Mouse (Mus musculus) CH12.LX (cell line): ENCODE measurements around the gene Metap2. TPM values are rescaled to one million over a fixed set of nuclear protein-coding genes. Genes with fewer than 3 reads are reported as not detected.

ENCODE experiments used
- DNase-seq: peaks from one replicate; pipeline ENCODE4 v3.0.0-alpha.2; 2013; ENCODE audit errors: extremely low read depth
- H3K27ac ChIP-seq: 2 replicates; pipeline ENCODE4 v1.5.1; 2012; ENCODE audit warnings: low read depth, mild to moderate bottlenecking, control low read depth, moderate library complexity; ENCODE audit not compliant: insufficient read depth
- H3K27me3 ChIP-seq: replicated peaks from 2 replicates; pipeline ENCODE3; 2012; ENCODE audit warnings: inconsistent platforms
- H3K36me3 ChIP-seq, 2 experiments: replicated peaks in 1 of 2; 2 replicates each; pipeline versions ENCODE3 to v1.6.1; 2012; ENCODE audit warnings: inconsistent platforms in 1 of 2, low read length in 1 of 2, mild to moderate bottlenecking in 1 of 2, mixed read lengths in 1 of 2, moderate library complexity in 1 of 2; ENCODE audit not compliant: control insufficient read depth in 1 of 2, insufficient read depth in 1 of 2
- H3K4me1 ChIP-seq, 2 experiments: 2 replicates each; pipeline ENCODE4 v1.6.1; 2012; ENCODE audit warnings: inconsistent platforms in 1 of 2, moderate library complexity in 1 of 2; ENCODE audit not compliant: insufficient read depth in 2 of 2, control insufficient read depth in 1 of 2
- H3K4me2 ChIP-seq: 2 replicates; pipeline ENCODE4 v1.6.1; 2012; ENCODE audit warnings: low read depth, mild to moderate bottlenecking, control low read depth; ENCODE audit not compliant: poor library complexity, insufficient read depth, severe bottlenecking
- H3K4me3 ChIP-seq, 3 experiments: fragments of 150-350 bp in 1 of 3; sonication (generic) in 1 of 3; replicated peaks in 1 of 3; 2 replicates each; pipeline versions ENCODE3 to v1.5.1; 2011 to 2012; ENCODE audit warnings: low read depth in 2 of 3, low read length in 2 of 3, mild to moderate bottlenecking in 2 of 3, moderate library complexity in 2 of 3, control low read depth in 1 of 3, improper control_type of control experiment in 1 of 3, inconsistent platforms in 1 of 3, mixed read lengths in 1 of 3; ENCODE audit not compliant: poor library complexity in 1 of 3
- H3K79me2 ChIP-seq: replicated peaks from 2 replicates; pipeline ENCODE4 v1.6.1; 2012; ENCODE audit warnings: mild to moderate bottlenecking, moderate library complexity; ENCODE audit not compliant: control insufficient read depth, poor library complexity, insufficient read depth, severe bottlenecking; ENCODE audit errors: extremely low read depth
- H3K9ac ChIP-seq: 2 replicates; pipeline ENCODE4 v1.6.1; 2012; ENCODE audit warnings: low read depth, mild to moderate bottlenecking, control low read depth, moderate library complexity; ENCODE audit not compliant: insufficient read depth
- H3K9me3 ChIP-seq: replicated peaks from 2 replicates; pipeline ENCODE3; 2012; ENCODE audit warnings: low read length, inconsistent platforms, mixed read lengths
- CHD2 ChIP-seq: IDR thresholded peaks from 2 replicates; pipeline ENCODE4 v1.6.1; 2011; ENCODE audit warnings: low read length, improper control_type of control experiment
- E2F4 ChIP-seq: IDR thresholded peaks from 2 replicates; pipeline ENCODE4 v1.6.1; 2011; ENCODE audit warnings: low read depth, low read length, improper control_type of control experiment; ENCODE audit not compliant: insufficient replicate concordance
- ELF1 ChIP-seq: IDR thresholded peaks from 2 replicates; pipeline ENCODE4 v1.6.1; 2014; ENCODE audit warnings: low read depth, mild to moderate bottlenecking, inconsistent platforms, low read length, improper control_type of control experiment
- GABPA ChIP-seq: IDR thresholded peaks from 2 replicates; pipeline ENCODE4 v1.6.1; 2012; ENCODE audit warnings: low read depth, low read length, improper control_type of control experiment, inconsistent platforms; ENCODE audit not compliant: insufficient replicate concordance
- JUN ChIP-seq: IDR thresholded peaks from 2 replicates; pipeline ENCODE4 v1.6.1; 2011; ENCODE audit warnings: low read depth, mild to moderate bottlenecking, low read length, improper control_type of control experiment, moderate library complexity; ENCODE audit not compliant: insufficient read depth
- KAT2A ChIP-seq: IDR thresholded peaks from 2 replicates; pipeline ENCODE4 v1.6.1; 2012; ENCODE audit warnings: low read length, improper control_type of control experiment, inconsistent platforms; ENCODE audit not compliant: insufficient replicate concordance
- MAFK ChIP-seq: IDR thresholded peaks from 2 replicates; pipeline ENCODE4 v1.6.1; 2011; ENCODE audit warnings: low read length, improper control_type of control experiment; ENCODE audit not compliant: insufficient replicate concordance
- MAX ChIP-seq: IDR thresholded peaks from 2 replicates; pipeline ENCODE4 v1.6.1; 2011; ENCODE audit warnings: low read length, improper control_type of control experiment
- MAZ ChIP-seq: IDR thresholded peaks from 2 replicates; pipeline ENCODE4 v1.6.1; 2012; ENCODE audit warnings: low read depth, mild to moderate bottlenecking, inconsistent platforms, low read length, improper control_type of control experiment, moderate library complexity
- PAX5 ChIP-seq: IDR thresholded peaks from 2 replicates; pipeline ENCODE4 v1.6.1; 2012; ENCODE audit warnings: low read length, inconsistent platforms, mixed read lengths
- POLR2AphosphoS2 ChIP-seq: IDR thresholded peaks from 2 replicates; pipeline ENCODE4 v1.6.1; 2011; ENCODE audit warnings: low read depth, low read length, improper control_type of control experiment
- SIN3A ChIP-seq: IDR thresholded peaks from 2 replicates; pipeline ENCODE4 v1.6.1; 2012; ENCODE audit warnings: low read length, improper control_type of control experiment, inconsistent platforms
- TCF12 ChIP-seq: IDR thresholded peaks from 2 replicates; pipeline ENCODE4 v1.6.1; 2014; ENCODE audit warnings: low read depth, mild to moderate bottlenecking, inconsistent platforms, low read length, improper control_type of control experiment
- UBTF ChIP-seq: IDR thresholded peaks from 2 replicates; pipeline ENCODE4 v1.6.1; 2012; ENCODE audit warnings: low read depth, mild to moderate bottlenecking, inconsistent platforms, low read length, improper control_type of control experiment, moderate library complexity
- USF1 ChIP-seq: IDR thresholded peaks from 2 replicates; pipeline ENCODE4 v1.6.1; 2014; ENCODE audit warnings: low read depth, mild to moderate bottlenecking, inconsistent platforms, low read length, improper control_type of control experiment
- USF2 ChIP-seq: conservative IDR thresholded peaks from 2 replicates; pipeline ENCODE4 v1.6.1; 2011; ENCODE audit warnings: low read depth, low read length, improper control_type of control experiment
- ZNF384 ChIP-seq: IDR thresholded peaks from 2 replicates; pipeline ENCODE4 v1.6.1; 2012; ENCODE audit warnings: low read depth, low read length, improper control_type of control experiment, inconsistent platforms
- dilution Hi-C: fragments of 300-500 bp; cut with MboI; formaldehyde crosslinking; loops from 2 replicates; pipeline ENCODE4 v1.14.3; 2020; ENCODE audit warnings: low sequenced_read_pairs; ENCODE audit not compliant: extremely low pct_unique_long_range_greater_than_20kb, extremely low pct_ligation_motif_present
- in situ Hi-C: fragments of 300-500 bp; cut with MboI; formaldehyde crosslinking; loops from 3 replicates; pipeline ENCODE4 v1.14.3; 2019; ENCODE audit warnings: low sequenced_read_pairs, low pct_ligation_motif_present, low pct_unique_long_range_greater_than_20kb, mixed read lengths
- polyA plus RNA-seq: library from polyadenylated mRNA; unstranded; fragments of >175 nt; gene quantifications from 2 replicates; pipeline ENCODE4 v1.2.1, GENCODE M21; 2012; ENCODE audit warnings: low read depth; ENCODE audit not compliant: insufficient read length
- total RNA-seq, 2 experiments: library from RNA; depleted of rRNA; stranded (reverse); fragments of 300-350 nt in 1 of 2; fragments of >200 nt in 1 of 2; gene quantifications; 2 replicates each; pipeline ENCODE4 v1.2.3; 2012 to 2014

The Metap2 gene
- total and polyA plus RNA-seq, 3 experiments = 183 to 710 (median 211) TPM

DNA sequence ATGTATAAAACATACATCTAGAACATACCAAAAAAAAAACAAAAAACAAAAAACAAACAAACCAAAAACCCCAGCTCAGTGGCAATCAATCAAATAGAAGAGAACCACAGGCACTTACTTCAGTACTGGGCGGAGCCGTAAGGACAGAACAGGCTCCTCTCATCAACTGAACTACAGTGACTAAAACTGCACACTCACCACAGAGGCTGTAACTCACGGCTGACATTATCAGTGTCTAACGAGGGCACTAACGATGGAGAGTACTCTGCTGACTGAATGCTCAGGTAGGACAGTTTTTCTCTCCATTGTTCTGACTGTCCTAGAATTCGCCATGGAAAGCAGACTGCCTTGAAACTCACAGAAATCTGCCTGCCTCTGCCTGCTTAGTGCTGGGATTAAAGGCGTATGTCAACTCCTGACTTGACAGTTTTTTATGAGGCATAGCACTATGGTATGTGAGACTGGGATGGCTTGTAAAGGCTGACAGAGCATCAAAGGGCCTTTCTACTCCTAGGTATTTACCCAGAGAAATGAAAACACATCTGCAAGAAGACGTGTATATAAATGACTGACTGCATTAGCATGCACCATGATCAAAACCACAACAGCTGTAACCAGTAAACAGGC, 14.0 kb downstream of the Metap2 start:
- Histone ChIP-seq H3K27me3 (no peaks in the 10 kb centered on the region), H3K9me3 (no peaks in the 10 kb centered on the region), H3K4me3 (no peak overlapping the region), H3K27ac (no peak overlapping the region), H3K4me1 (peaks cover 12 to 49% of the 10 kb centered on the region in 2 experiments), H3K4me2 (no peak overlapping the region), H3K9ac (no peak overlapping the region), H3K36me3 (peaks cover 47 to 87% of the 10 kb centered on the region in 2 experiments), H3K79me2 (peaks cover 87% of the 10 kb centered on the region)
- peak; percentile 21 for DNase-seq
- no peak for TF ChIP-seq ELF1
- 0 out of 2 replicates have a peak, but pooled peaks have one; percentile 18 for TF ChIP-seq MAFK
- in situ Hi-C loops = no loop called here
- dilution Hi-C loops = no loop called here

DNA sequence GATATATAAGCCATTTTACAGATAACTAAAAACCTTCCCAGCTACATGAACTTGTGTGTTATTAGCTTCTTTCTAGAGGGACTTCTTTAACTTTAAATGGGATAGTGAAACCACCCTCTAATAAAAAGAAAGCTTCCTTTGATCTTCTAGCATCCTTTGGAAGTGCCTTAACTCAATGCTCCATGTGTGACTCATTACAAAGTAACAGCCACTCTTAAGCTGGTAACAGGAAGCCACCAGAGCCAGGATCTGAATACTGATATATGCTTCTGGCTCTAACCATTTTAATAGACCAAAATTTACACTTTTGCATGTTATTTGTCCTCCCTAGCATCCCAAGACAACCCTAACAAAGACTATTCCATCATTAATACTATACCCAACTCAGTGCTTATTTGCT, 15.0 kb downstream of the Metap2 start:
- TF ChIP-seq SIN3A (no peak), POLR2AphosphoS2 (no peak), USF2 (no peak), MAZ (no peak), CHD2 (no peak), JUN (no peak), ZNF384 (no peak), TCF12 (no peak), MAX (no peak), PAX5 (no peak), UBTF (no peak), E2F4 (no peak), GABPA (no peak), USF1 (no peak), KAT2A (no peak)
- peaks cover 48 to 89% of the 10 kb centered on the region in 2 experiments for H3K36me3 ChIP-seq
- in situ Hi-C loops = no loop called here
- no peak overlapping the region for H3K27ac ChIP-seq
- H3K9me3 ChIP-seq = no peaks in the 10 kb centered on the region
- H3K4me1 ChIP-seq = peaks cover 12 to 47% of the 10 kb centered on the region in 2 experiments
- dilution Hi-C loops = no loop called here
- no peak for DNase-seq
- no peak overlapping the region for H3K4me3 ChIP-seq
- peaks cover 79% of the 10 kb centered on the region for H3K79me2 ChIP-seq
- no peaks in the 10 kb centered on the region for H3K27me3 ChIP-seq
- H3K9ac ChIP-seq = no peak overlapping the region
- H3K4me2 ChIP-seq = no peak overlapping the region
